Mouse (Mus musculus): ENCODE measurements around the gene Wasf2.

GRCm38 (mm10) chr4:133241910-133242309 is 111.6 kb downstream of the Wasf2 start:
- TF ChIP-seq CTCF (IDR thresholded peaks at IDR 0.05; ENCODE audit: borderline replicate concordance, control insufficient read depth, extremely low read depth, insufficient read depth, low read length, poor library complexity) (no peak), POLR2A (IDR thresholded peaks at IDR 0.05; ENCODE audit: control insufficient read depth, extremely low read depth, insufficient read depth, low read length, poor library complexity) (no peak)

Data from thymus, adult 2 months (tissue).